Mouse (Mus musculus) c-Kit-positive CD71-positive TER-119-negative erythroid progenitor cells, embryonic 14.5 days (primary cell): ENCODE results near the gene Pxk.

ENCODE experiments used
- DNase-seq: peaks from one replicate; pipeline ENCODE4 v3.0.0-alpha.2; 2013; ENCODE audit warnings: low read depth

The Pxk gene

GRCm38 (mm10) chr14:8206179-8206910 lies 108.3 kb downstream of the Pxk start:
- DNase-seq = no peak

- DNase-seq = no peak
Observed at GRCm38 (mm10) chr14:8207105-8207504, 109.1 kb downstream of the Pxk start.

- no peak for DNase-seq
Observed at GRCm38 (mm10) chr14:8207543-8207942, 109.5 kb downstream of the Pxk start.

- DNase-seq = no peak
Observed at GRCm38 (mm10) chr14:8208876-8209275, 110.9 kb downstream of the Pxk start.

- DNase-seq = no peak
Observed at GRCm38 (mm10) chr14:8209896-8210295, 111.9 kb downstream of the Pxk start.

GRCm38 (mm10) chr14:8212996-8213395 lies 115.0 kb downstream of the Pxk start:
- DNase-seq = no peak

GRCm38 (mm10) chr14:8213803-8214224 lies 115.8 kb downstream of the Pxk start, which contains the start of gene Kctd6:
Gene Kctd6, plus strand, starts transcription at chr14:8214140.
- peak; percentile 80 for DNase-seq
